Mouse (Mus musculus) lung, embryonic 16.5 days (tissue): ENCODE data around the gene Cavin4. TPM values are rescaled to one million over a fixed set of nuclear protein-coding genes. Genes with fewer than 3 reads are reported as not detected.

Experiments
- ATAC-seq: fragments of 200-750 bp; cut with Nextera tagmentation; 2 replicates; pipeline ENCODE4 v1.8.0; 2017; ENCODE audit warnings: low read depth, mild to moderate bottlenecking, moderate library complexity
- H3K27ac ChIP-seq: fragments of 300-500 bp; sonication (generic); 2 replicates; pipeline ENCODE4 v1.5.1; 2014; ENCODE audit warnings: mild to moderate bottlenecking, control low read depth, low read length
- H3K27me3 ChIP-seq: fragments of 300-500 bp; sonication (generic); 2 replicates; pipeline ENCODE4 v1.6.1; 2014; ENCODE audit warnings: low read depth, low read length, mixed read lengths; ENCODE audit not compliant: control insufficient read depth, insufficient read depth
- H3K36me3 ChIP-seq: fragments of 300-500 bp; sonication (generic); 2 replicates; pipeline ENCODE4 v1.6.1; 2014; ENCODE audit warnings: low read length; ENCODE audit not compliant: control insufficient read depth, insufficient read depth
- H3K4me1 ChIP-seq: fragments of 300-500 bp; sonication (generic); replicated peaks from 2 replicates; pipeline ENCODE4 v1.6.1; 2014; ENCODE audit warnings: low read length, mixed read lengths; ENCODE audit not compliant: control insufficient read depth, insufficient read depth
- H3K4me2 ChIP-seq: fragments of 300-500 bp; sonication (generic); 2 replicates; pipeline ENCODE4 v1.6.1; 2014; ENCODE audit warnings: low read depth, low read length, control low read depth
- H3K4me3 ChIP-seq: fragments of 300-500 bp; sonication (generic); 2 replicates; pipeline ENCODE4 v1.5.1; 2014; ENCODE audit warnings: mild to moderate bottlenecking, low read length, control low read depth
- H3K9ac ChIP-seq: fragments of 300-500 bp; sonication (generic); 2 replicates; pipeline ENCODE4 v1.6.1; 2014; ENCODE audit warnings: low read length, control low read depth
- H3K9me3 ChIP-seq: fragments of 300-500 bp; sonication (generic); 2 replicates; pipeline ENCODE4 v1.6.1; 2016; ENCODE audit warnings: low read length; ENCODE audit not compliant: control insufficient read depth
- WGBS: fragments of 180-500 bp; shearing (Covaris S2); extraction: QIAGEN DNeasy Blood & Tissue Kit; methylation state at CpG from one replicate; pipeline ENCODE4 v1.1.7; 2014; 5-methylcytosine and 5-hydroxymethylcytosine counted together
- polyA plus RNA-seq: library from polyadenylated mRNA; unstranded; fragments of >200 nt; fragmentation: Nextera tagmentation; extraction: Ambion mirVana; gene quantifications from 2 replicates; pipeline ENCODE4 v1.2.1, GENCODE M21; 2015

Gene Cavin4
- polyA plus RNA-seq, 1 experiment from 2014 or later = 1.6 TPM

- no peak for ATAC-seq
- Histone ChIP-seq H3K27ac (no peak overlapping the region), H3K9me3 (no peaks in the 10 kb centered on the region), H3K36me3 (no peaks in the 10 kb centered on the region), H3K4me2 (no peak overlapping the region), H3K4me1 (no peaks in the 10 kb centered on the region), H3K9ac (no peak overlapping the region), H3K4me3 (no peak overlapping the region), H3K27me3 (no peaks in the 10 kb centered on the region)
- WGBS = 51% methylated on average over 2 of the region's 2 CpGs
Measured at GRCm38 (mm10) chr4:48634058-48634457, 29.3 kb upstream of the Cavin4 start.

- ATAC-seq = no peak
- Histone ChIP-seq H3K4me3 (no peak overlapping the region), H3K27ac (no peak overlapping the region), H3K4me2 (no peak overlapping the region), H3K9ac (no peak overlapping the region), H3K36me3 (peaks cover 5% of the 10 kb centered on the region; the same call in 1 of the 2 replicates), H3K4me1 (no peaks in the 10 kb centered on the region), H3K27me3 (no peaks in the 10 kb centered on the region), H3K9me3 (no peaks in the 10 kb centered on the region)
- WGBS = 71% methylated on average over 13 of the region's 13 CpGs
Measured at GRCm38 (mm10) chr4:48636831-48637230, 26.5 kb upstream of the Cavin4 start.

GRCm38 (mm10) chr4:48638132-48638531, 25.2 kb upstream of the Cavin4 start:
- Histone ChIP-seq H3K27me3 (no peaks in the 10 kb centered on the region), H3K9ac (no peak overlapping the region), H3K36me3 (peaks cover 9% of the 10 kb centered on the region; the same call in 1 of the 2 replicates), H3K4me2 (no peak overlapping the region), H3K4me1 (no peaks in the 10 kb centered on the region), H3K27ac (no peak overlapping the region), H3K4me3 (no peak overlapping the region), H3K9me3 (no peaks in the 10 kb centered on the region)
- 51% methylated on average over 10 of the region's 10 CpGs for WGBS
- no peak for ATAC-seq

GRCm38 (mm10) chr4:48639503-48639902, 23.8 kb upstream of the Cavin4 start:
- H3K9me3 ChIP-seq = no peaks in the 10 kb centered on the region
- no peak overlapping the region for H3K4me3 ChIP-seq
- peaks cover 10% of the 10 kb centered on the region; the same call in 1 of the 2 replicates for H3K36me3 ChIP-seq
- ATAC-seq = no peak
- no peaks in the 10 kb centered on the region for H3K4me1 ChIP-seq
- no peak overlapping the region for H3K4me2 ChIP-seq
- H3K9ac ChIP-seq = no peak overlapping the region
- no peak overlapping the region for H3K27ac ChIP-seq
- 92% methylated on average over 17 of the region's 17 CpGs for WGBS
- H3K27me3 ChIP-seq = no peaks in the 10 kb centered on the region

- no peak overlapping the region for H3K27ac ChIP-seq
- no peak overlapping the region for H3K4me2 ChIP-seq
- H3K27me3 ChIP-seq = no peaks in the 10 kb centered on the region
- H3K4me1 ChIP-seq = no peaks in the 10 kb centered on the region
- no peak overlapping the region for H3K9ac ChIP-seq
- no peaks in the 10 kb centered on the region for H3K9me3 ChIP-seq
- no peak for ATAC-seq
- H3K36me3 ChIP-seq = peaks cover 22% of the 10 kb centered on the region
- WGBS = 86% methylated on average over 6 of the region's 6 CpGs
- H3K4me3 ChIP-seq = no peak overlapping the region
Measured at GRCm38 (mm10) chr4:48643801-48644200, 19.5 kb upstream of the Cavin4 start.

GRCm38 (mm10) chr4:48646143-48646542, 17.2 kb upstream of the Cavin4 start:
- Histone ChIP-seq H3K4me3 (no peak overlapping the region), H3K9ac (no peak overlapping the region), H3K4me1 (no peaks in the 10 kb centered on the region), H3K9me3 (no peaks in the 10 kb centered on the region), H3K36me3 (peaks cover 19% of the 10 kb centered on the region), H3K27me3 (no peaks in the 10 kb centered on the region), H3K4me2 (no peak overlapping the region), H3K27ac (no peak overlapping the region)
- peak; percentile 28; the same call in 1 of the 2 replicates for ATAC-seq
- WGBS = 81% methylated on average over 5 of the region's 5 CpGs

- Histone ChIP-seq H3K4me3 (no peak overlapping the region), H3K27me3 (no peaks in the 10 kb centered on the region), H3K27ac (no peak overlapping the region), H3K36me3 (peaks cover 11% of the 10 kb centered on the region), H3K4me2 (no peak overlapping the region), H3K4me1 (no peaks in the 10 kb centered on the region), H3K9ac (no peak overlapping the region), H3K9me3 (no peaks in the 10 kb centered on the region)
- WGBS = 88% methylated on average over 10 of the region's 10 CpGs
- ATAC-seq = no peak
Measured at GRCm38 (mm10) chr4:48650617-48651360, 12.5 kb upstream of the Cavin4 start.

GRCm38 (mm10) chr4:48654118-48654517, 9.2 kb upstream of the Cavin4 start:
- Histone ChIP-seq H3K36me3 (peaks cover 3% of the 10 kb centered on the region; the same call in 1 of the 2 replicates), H3K9me3 (no peaks in the 10 kb centered on the region)
- no peak for ATAC-seq

GRCm38 (mm10) chr4:48656530-48656929, 6.8 kb upstream of the Cavin4 start:
- no peaks in the 10 kb centered on the region for H3K27me3 ChIP-seq
- H3K27ac ChIP-seq = no peak overlapping the region
- whole genome bisulfite sequencing = 96% methylated on average over 8 of the region's 8 CpGs
- no peak overlapping the region for H3K4me3 ChIP-seq
- H3K9me3 ChIP-seq = no peaks in the 10 kb centered on the region
- no peaks in the 10 kb centered on the region for H3K4me1 ChIP-seq
- peaks cover 11% of the 10 kb centered on the region; the same call in 1 of the 2 replicates for H3K36me3 ChIP-seq
- H3K4me2 ChIP-seq = no peak overlapping the region
- no peak overlapping the region for H3K9ac ChIP-seq
- no peak for ATAC-seq

More at GRCm38 (mm10) chr4:48654118-48654517, 9.2 kb upstream of the Cavin4 start:
- Histone ChIP-seq H3K4me1 (no peaks in the 10 kb centered on the region), H3K27me3 (no peaks in the 10 kb centered on the region), H3K4me2 (no peak overlapping the region), H3K4me3 (no peak overlapping the region), H3K9ac (no peak overlapping the region), H3K27ac (no peak overlapping the region)
- WGBS = 92% methylated on average over 4 of the region's 4 CpGs
